Mouse (Mus musculus) embryonic facial prominence, embryonic 12.5 days (tissue): Measurements from ENCODE around the gene Lag3. TPM values are rescaled to one million over a fixed set of nuclear protein-coding genes. Genes with fewer than 3 reads are reported as not detected.

Experiments
- ATAC-seq: fragments of 200-750 bp; cut with Nextera tagmentation; 2 replicates; pipeline ENCODE4 v1.8.0; 2017; ENCODE audit not compliant: insufficient number of reproducible peaks, insufficient read depth, low FRiP score, low TSS enrichment
- H3K27ac ChIP-seq: fragments of 300-500 bp; sonication (generic); 2 replicates; pipeline ENCODE4 v1.5.1; 2016; ENCODE audit warnings: mild to moderate bottlenecking
- H3K27me3 ChIP-seq: fragments of 300-500 bp; sonication (generic); 2 replicates; pipeline ENCODE4 v1.6.1; 2016; ENCODE audit warnings: mild to moderate bottlenecking, moderate library complexity
- H3K36me3 ChIP-seq: fragments of 300-500 bp; sonication (generic); 2 replicates; pipeline ENCODE4 v1.6.1; 2016; ENCODE audit warnings: mild to moderate bottlenecking
- H3K4me1 ChIP-seq: fragments of 300-500 bp; sonication (generic); 2 replicates; pipeline ENCODE4 v1.6.1; 2016
- H3K4me2 ChIP-seq: fragments of 300-500 bp; sonication (generic); replicated peaks from 2 replicates; pipeline ENCODE4 v1.6.1; 2016; ENCODE audit warnings: mild to moderate bottlenecking, moderate library complexity
- H3K4me3 ChIP-seq: fragments of 300-500 bp; sonication (generic); 2 replicates; pipeline ENCODE4 v1.5.1; 2016; ENCODE audit warnings: mild to moderate bottlenecking
- H3K9ac ChIP-seq: fragments of 300-500 bp; sonication (generic); 2 replicates; pipeline ENCODE4 v1.6.1; 2016; ENCODE audit warnings: mild to moderate bottlenecking, moderate library complexity
- H3K9me3 ChIP-seq: fragments of 300-500 bp; sonication (generic); 2 replicates; pipeline ENCODE4 v1.6.1; 2016; ENCODE audit warnings: mild to moderate bottlenecking, moderate library complexity
- WGBS: fragments of 180-500 bp; shearing (Covaris S2); methylation state at CpG from one replicate; pipeline ENCODE4 v1.1.7; 2016; 5-methylcytosine and 5-hydroxymethylcytosine counted together
- polyA plus RNA-seq: library from polyadenylated mRNA; unstranded; fragments of >200 nt; fragmentation: Nextera tagmentation; extraction: Ambion mirVana; gene quantifications from 2 replicates; pipeline ENCODE4 v1.2.1, GENCODE M21; 2016

The Lag3 gene
- polyA plus RNA-seq, result 3.1 and 4.1 TPM in 2 replicates

DNA sequence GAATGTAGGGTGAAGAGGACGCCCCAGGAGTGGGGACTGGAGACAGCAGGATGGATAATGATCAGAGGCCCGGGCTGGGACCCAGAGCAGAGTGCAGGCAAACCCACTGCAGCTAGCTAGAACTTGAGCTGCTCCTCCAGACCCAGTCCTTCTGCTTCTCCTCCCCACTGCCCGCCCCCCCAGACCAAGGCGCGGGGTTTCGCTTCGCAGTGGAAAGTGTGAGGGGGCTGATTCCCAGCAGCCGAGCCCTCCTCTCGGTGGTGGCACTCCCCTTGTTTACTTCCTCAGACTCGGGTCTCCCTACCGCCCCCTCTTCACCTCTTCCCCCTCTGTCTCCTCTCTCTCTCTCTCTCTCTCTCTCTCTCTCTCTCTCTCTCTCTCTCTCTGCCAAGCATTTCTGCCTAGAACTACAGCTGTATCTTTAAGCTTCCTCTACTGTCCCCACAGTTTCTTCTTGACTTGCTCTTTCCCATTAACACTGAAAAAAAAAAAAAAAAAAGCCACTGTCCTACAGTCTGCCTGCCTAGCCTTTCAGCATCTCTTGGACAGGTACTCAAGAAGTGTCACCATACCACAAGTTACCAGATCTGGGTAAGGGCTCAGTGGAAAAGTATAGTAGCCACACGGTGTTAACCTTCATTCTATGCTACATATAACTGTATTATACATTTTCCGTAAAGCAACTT is at the start of gene Lag3:
TSS of gene Lag3 (minus strand) at position 173 of the 686 bp plus-strand sequence.
- H3K27me3 ChIP-seq, result peaks cover 22% of the 10 kb centered on the region
- peaks cover 39% of the 10 kb centered on the region for H3K4me1 ChIP-seq
- WGBS, result 16% methylated on average over 12 of the region's 13 CpGs
- no peak within 1 kb of the TSS for H3K4me3 ChIP-seq
- peaks cover 20% of the 10 kb centered on the region for H3K36me3 ChIP-seq
- H3K9me3 ChIP-seq, result no peaks in the 10 kb centered on the region
- peak within 1 kb of the TSS; percentile 24 for H3K4me2 ChIP-seq
- ATAC-seq, result no peak
- no peak within 1 kb of the TSS for H3K27ac ChIP-seq
- H3K9ac ChIP-seq, result peak within 1 kb of the TSS; percentile 31; the same call in 1 of the 2 replicates

DNA sequence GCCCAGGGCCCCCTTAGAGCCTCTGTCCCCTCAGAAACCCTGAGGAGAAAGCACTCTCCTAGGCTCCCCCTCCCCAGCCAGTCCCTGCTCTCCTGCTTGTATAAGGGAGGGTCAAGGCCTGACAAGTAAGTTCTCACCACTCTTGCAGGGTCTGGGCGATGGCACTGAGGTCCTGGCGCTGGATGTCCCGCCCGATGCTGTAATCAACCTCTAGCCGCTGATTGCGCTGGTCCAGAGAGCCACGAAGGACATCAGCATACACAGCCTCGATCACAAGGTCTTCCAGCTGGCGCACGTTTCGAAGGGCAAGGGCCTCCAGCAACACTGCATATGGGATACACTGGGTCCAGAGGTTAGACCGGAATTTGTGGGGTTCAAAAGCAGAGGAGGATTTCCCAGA is 49.5 kb upstream of the Lag3 start:
- H3K4me2 ChIP-seq, result no peak overlapping the region
- 95% methylated on average over 12 of the region's 12 CpGs for WGBS
- H3K4me1 ChIP-seq, result peaks cover 8% of the 10 kb centered on the region
- ATAC-seq, result no peak
- no peaks in the 10 kb centered on the region for H3K27me3 ChIP-seq
- no peak overlapping the region for H3K27ac ChIP-seq
- H3K9ac ChIP-seq, result no peak overlapping the region
- H3K9me3 ChIP-seq, result no peaks in the 10 kb centered on the region
- H3K4me3 ChIP-seq, result no peak overlapping the region
- H3K36me3 ChIP-seq, result peaks cover 59% of the 10 kb centered on the region

DNA sequence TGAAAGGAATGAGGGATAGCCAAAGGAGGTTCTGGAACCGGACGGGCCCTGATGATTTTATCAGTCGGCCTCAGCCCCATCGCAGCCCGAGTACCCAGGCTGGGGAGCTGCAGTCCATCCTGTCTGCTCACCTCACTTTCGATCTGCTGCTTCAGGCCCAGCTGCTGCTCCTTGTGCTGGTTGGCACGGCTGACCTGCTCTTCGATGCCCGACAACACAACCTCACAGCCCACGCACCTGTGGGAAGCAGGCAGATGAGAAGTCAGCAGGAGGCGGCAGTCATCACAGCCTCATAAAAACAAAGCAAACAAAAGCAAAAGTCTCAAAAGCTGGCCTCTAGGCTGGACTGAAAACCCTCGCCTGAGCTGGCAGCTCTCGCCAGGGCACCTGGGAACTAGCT is 48.5 kb upstream of the Lag3 start:
- Histone ChIP-seq H3K4me3 (no peak overlapping the region), H3K4me2 (no peak overlapping the region), H3K9ac (no peak overlapping the region), H3K9me3 (no peaks in the 10 kb centered on the region), H3K27me3 (no peaks in the 10 kb centered on the region), H3K4me1 (peaks cover 8% of the 10 kb centered on the region), H3K27ac (no peak overlapping the region), H3K36me3 (peaks cover 68% of the 10 kb centered on the region)
- WGBS, result 89% methylated on average over 13 of the region's 13 CpGs
- no peak for ATAC-seq

DNA sequence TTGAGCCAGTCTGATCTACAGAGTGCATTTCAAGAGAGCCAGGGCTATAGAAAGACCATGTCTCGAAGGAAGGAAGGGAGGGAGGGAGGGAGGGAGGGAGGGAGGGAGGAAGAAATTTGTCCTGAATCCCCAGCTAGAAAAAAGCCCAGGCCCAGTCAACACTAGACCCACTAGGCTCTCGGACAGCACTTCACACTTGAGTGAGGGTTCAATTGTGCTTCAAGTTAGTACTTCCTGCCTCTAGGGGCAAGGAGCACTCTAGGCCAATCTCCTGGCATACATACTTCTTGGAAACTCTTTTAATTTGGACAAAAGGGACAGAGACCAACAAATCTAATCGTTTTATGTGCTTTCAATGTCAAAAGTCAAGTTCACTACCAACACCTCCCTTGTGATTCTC is 46.6 kb upstream of the Lag3 start:
- H3K4me2 ChIP-seq, result no peak overlapping the region
- no peak overlapping the region for H3K4me3 ChIP-seq
- no peaks in the 10 kb centered on the region for H3K4me1 ChIP-seq
- H3K27ac ChIP-seq, result no peak overlapping the region
- ATAC-seq, result no peak
- H3K9ac ChIP-seq, result no peak overlapping the region
- H3K9me3 ChIP-seq, result no peaks in the 10 kb centered on the region
- peaks cover 69% of the 10 kb centered on the region for H3K36me3 ChIP-seq
- H3K27me3 ChIP-seq, result no peaks in the 10 kb centered on the region
- 80% methylated on average over 3 of the region's 3 CpGs for WGBS

DNA sequence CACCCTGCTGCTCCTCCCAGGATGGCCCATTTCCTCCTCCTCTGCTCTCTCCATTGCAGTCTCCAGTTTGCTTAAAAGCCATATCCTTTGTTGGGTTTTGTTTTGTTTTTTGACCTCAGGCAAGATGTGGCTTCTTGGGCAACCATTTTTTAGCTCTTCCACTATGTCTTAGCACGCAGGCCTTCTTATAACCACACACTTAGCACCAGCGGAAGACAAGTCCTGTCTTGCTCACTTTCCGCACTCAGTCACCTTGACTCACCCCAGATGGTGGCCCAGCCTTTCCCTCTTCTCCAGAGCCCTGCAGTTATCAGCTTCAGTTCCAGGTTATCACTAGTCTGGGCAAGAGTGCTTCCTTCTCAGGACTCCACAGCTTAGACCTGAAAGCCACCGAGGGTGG is 43.7 kb upstream of the Lag3 start:
- ATAC-seq, result no peak
- H3K27me3 ChIP-seq, result no peaks in the 10 kb centered on the region
- H3K4me2 ChIP-seq, result no peak overlapping the region
- no peak overlapping the region for H3K4me3 ChIP-seq
- H3K36me3 ChIP-seq, result peaks cover 45% of the 10 kb centered on the region
- no peaks in the 10 kb centered on the region for H3K4me1 ChIP-seq
- WGBS, result 94% methylated on average over 4 of the region's 4 CpGs
- H3K9me3 ChIP-seq, result no peaks in the 10 kb centered on the region
- H3K27ac ChIP-seq, result no peak overlapping the region
- H3K9ac ChIP-seq, result no peak overlapping the region

DNA sequence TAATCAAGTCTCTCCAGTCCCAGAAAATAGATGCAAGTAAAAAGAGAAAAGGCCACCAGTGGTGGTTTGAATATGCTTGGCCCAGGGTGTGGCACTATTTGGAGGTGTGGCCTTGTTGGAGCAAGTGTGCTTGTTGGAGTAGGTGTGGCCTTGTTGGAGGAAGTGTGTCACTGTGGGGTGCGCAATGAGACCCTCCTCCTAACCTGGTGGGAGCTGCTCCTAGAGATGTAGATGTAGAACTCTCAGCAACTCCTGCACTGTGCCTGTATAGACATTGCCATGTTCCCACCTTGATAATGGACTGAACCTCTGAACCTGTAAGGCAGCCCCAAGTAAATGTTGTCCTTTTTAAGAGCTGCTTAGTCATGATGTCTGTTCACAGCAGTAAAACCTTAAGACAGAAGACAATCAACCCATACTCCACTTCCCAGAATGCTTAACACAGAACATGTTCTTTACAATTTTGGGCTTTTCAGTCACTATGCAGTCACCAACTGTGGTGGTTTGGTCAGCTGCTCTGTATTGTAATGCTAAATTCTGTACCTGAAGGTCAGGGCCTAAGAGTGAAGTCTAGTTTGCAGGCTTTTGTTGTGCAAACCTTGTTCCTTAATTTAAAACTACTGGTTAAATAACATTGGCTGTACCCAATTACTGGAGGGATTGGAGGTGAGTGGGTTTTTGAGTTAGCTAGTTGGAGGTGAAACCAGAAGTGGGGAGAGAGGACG is 42.6 kb upstream of the Lag3 start:
- Histone ChIP-seq H3K9me3 (no peaks in the 10 kb centered on the region), H3K27ac (no peak overlapping the region), H3K4me2 (no peak overlapping the region), H3K27me3 (no peaks in the 10 kb centered on the region), H3K4me1 (no peaks in the 10 kb centered on the region), H3K4me3 (no peak overlapping the region), H3K36me3 (peaks cover 34% of the 10 kb centered on the region), H3K9ac (no peak overlapping the region)
- ATAC-seq, result no peak
- 93% methylated on average over 2 of the region's 2 CpGs for WGBS

DNA sequence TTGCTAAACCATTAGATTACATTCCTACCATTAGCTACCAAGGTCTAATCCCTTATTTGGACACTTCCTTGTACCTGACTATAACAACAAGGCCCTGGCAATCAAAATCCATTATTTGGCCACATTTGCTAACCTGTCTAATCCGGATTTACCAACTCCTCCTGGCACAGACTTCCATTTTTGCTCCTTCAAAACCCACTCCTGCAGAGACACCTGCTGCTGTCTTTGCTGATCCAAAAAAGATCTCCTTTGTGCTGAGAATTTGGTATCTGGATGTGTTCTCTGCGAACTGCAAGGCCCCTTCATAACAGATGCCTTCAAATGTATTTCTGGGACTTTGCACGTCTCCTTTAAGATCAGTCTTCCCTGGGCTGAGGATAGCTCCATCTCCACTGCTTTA is 32.0 kb upstream of the Lag3 start:
- no peaks in the 10 kb centered on the region for H3K4me1 ChIP-seq
- H3K36me3 ChIP-seq, result peaks cover 12% of the 10 kb centered on the region
- no peaks in the 10 kb centered on the region for H3K9me3 ChIP-seq
- no peak overlapping the region for H3K9ac ChIP-seq
- H3K4me2 ChIP-seq, result no peak overlapping the region
- 93% methylated on average over 3 of the region's 3 CpGs for WGBS
- no peak for ATAC-seq
- H3K27me3 ChIP-seq, result no peaks in the 10 kb centered on the region
- H3K27ac ChIP-seq, result no peak overlapping the region
- H3K4me3 ChIP-seq, result no peak overlapping the region

DNA sequence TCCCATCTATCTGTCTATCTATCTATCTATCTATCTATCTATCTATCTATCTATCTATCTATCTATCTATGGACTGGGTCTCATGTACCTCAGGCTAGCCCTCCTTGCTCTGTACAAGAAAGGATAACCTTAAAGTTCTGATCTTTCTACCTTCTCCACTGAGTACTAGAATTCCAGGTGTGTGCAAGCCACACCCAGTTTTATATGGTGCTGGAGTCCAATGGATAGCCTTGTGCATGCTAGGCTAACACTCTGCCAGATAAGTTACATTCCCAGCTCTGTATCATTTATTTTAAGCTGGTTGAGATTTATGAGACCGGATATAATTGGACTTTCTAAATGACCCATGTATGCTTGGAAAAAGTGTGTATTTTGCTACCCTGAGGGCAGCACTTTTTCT is 30.2 kb upstream of the Lag3 start:
- no peaks in the 10 kb centered on the region for H3K27me3 ChIP-seq
- no peak overlapping the region for H3K4me2 ChIP-seq
- H3K9me3 ChIP-seq, result no peaks in the 10 kb centered on the region
- H3K27ac ChIP-seq, result no peak overlapping the region
- H3K9ac ChIP-seq, result no peak overlapping the region
- no peak overlapping the region for H3K4me3 ChIP-seq
- 100% methylated on average over 1 of the region's 1 CpGs for WGBS
- peaks cover 26% of the 10 kb centered on the region for H3K36me3 ChIP-seq
- H3K4me1 ChIP-seq, result no peaks in the 10 kb centered on the region
- no peak for ATAC-seq

DNA sequence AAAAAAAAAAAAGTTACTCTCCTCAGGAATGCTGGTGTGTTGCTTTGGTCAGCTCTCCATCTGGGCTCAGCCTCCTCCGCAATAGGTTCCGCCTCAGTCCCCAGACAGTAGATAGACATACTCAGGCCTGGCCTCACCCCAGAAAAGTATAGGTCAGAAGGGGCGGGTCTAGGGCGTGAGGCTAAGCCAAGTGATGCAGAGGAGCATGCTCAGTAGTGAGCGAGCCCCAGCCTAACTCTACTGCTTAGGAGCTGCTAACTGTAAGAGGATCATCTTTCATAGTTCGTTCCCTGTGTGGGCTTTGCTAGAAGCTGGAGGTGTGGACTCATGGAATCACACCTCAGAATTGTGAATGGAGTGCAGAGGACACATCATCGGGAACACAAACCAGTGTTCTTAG is 27.0 kb upstream of the Lag3 start:
- no peak overlapping the region for H3K4me2 ChIP-seq
- no peak overlapping the region for H3K27ac ChIP-seq
- WGBS, result 89% methylated on average over 7 of the region's 7 CpGs
- H3K9ac ChIP-seq, result no peak overlapping the region
- H3K9me3 ChIP-seq, result no peaks in the 10 kb centered on the region
- no peaks in the 10 kb centered on the region for H3K27me3 ChIP-seq
- H3K4me3 ChIP-seq, result no peak overlapping the region
- no peaks in the 10 kb centered on the region for H3K4me1 ChIP-seq
- peaks cover 56% of the 10 kb centered on the region for H3K36me3 ChIP-seq
- no peak for ATAC-seq

DNA sequence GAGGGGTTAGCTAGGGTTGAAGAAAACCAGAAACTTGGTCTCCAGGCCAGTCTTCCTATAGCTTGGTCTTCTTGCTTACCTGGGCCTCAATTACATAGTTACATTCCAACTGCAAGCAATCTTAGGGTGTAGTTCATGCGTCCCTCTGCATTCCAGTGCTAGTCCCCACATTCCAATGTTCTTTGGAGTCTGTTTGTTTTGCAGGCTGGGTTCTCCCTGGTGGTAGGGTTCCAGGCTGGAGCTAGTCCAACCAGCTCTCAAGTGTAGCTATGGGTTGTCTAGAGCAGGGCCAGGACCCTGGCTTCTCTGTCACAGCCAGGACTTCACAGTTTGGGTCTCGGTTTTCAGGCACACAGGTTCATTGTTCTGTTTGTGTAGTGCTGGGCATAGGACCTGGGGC is 26.0 kb upstream of the Lag3 start:
- 78% methylated on average over 2 of the region's 2 CpGs for WGBS
- Histone ChIP-seq H3K4me2 (no peak overlapping the region), H3K36me3 (peaks cover 62% of the 10 kb centered on the region), H3K9me3 (no peaks in the 10 kb centered on the region), H3K9ac (no peak overlapping the region), H3K27me3 (no peaks in the 10 kb centered on the region), H3K4me3 (no peak overlapping the region), H3K27ac (no peak overlapping the region), H3K4me1 (peaks cover 6% of the 10 kb centered on the region)
- no peak for ATAC-seq

DNA sequence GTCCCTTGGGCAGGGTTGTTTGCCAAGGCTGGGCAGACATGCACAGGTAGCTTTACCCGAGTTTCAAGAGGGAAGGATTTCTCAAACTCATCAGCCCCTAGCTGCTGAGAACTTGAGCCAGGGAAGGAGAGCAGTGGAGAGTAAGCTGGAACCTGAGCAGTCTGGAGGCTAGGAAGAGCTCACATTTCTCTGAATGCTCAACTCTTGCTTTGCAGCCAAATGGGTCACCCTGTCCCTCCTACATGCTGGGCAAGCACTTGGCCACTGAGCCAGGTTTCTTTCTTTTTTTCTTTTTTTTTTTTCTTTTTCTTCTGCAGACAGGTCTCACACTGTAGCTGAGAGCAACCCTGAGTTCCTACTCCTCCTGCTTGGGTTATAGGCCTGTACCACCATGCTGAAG is 25.2 kb upstream of the Lag3 start:
- H3K4me2 ChIP-seq, result no peak overlapping the region
- 72% methylated on average over 1 of the region's 1 CpGs for WGBS
- H3K4me3 ChIP-seq, result no peak overlapping the region
- H3K27me3 ChIP-seq, result no peaks in the 10 kb centered on the region
- no peak for ATAC-seq
- H3K27ac ChIP-seq, result no peak overlapping the region
- peaks cover 63% of the 10 kb centered on the region for H3K36me3 ChIP-seq
- H3K9ac ChIP-seq, result no peak overlapping the region
- H3K4me1 ChIP-seq, result peaks cover 12% of the 10 kb centered on the region
- no peaks in the 10 kb centered on the region for H3K9me3 ChIP-seq

DNA sequence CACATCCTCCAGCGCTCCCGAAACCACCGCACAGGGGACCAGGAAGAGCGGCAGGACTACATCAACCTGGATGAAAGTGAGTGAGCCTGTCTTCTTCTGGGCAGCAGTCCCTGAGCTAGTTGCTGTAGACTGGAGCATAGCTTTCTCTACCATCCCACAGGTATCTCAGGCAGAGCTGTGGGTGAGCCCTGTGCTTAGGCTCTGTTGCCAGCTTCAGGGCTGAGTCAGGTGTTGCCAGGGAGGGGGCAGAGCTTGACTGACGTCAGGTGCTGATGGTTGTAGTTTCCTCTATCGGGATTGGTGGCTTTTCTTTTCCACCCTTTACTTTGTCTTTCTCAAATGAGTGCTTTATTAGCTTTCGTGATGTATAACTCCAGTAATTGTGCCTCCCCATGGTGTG is 23.2 kb upstream of the Lag3 start:
- 93% methylated on average over 7 of the region's 7 CpGs for WGBS
- no peak for ATAC-seq
- Histone ChIP-seq H3K9ac (no peak overlapping the region), H3K4me1 (peaks cover 17% of the 10 kb centered on the region), H3K27ac (no peak overlapping the region), H3K36me3 (peaks cover 61% of the 10 kb centered on the region), H3K4me3 (no peak overlapping the region), H3K9me3 (no peaks in the 10 kb centered on the region), H3K27me3 (no peaks in the 10 kb centered on the region), H3K4me2 (no peak overlapping the region)
